Mouse (Mus musculus): ENCODE measurements at regions not wholly inside any gene's neighbourhood (a gene's known extent, or its start where the extent isn't known, plus 50 kb on each side); places are given as distances from the start of the nearest gene placed in this dataset.
"Not testable (repeated sequence)": the region's sequence is repeated elsewhere in the genome, so short reads cannot be mapped to it uniquely, and the experiment has no call there.

DNA sequence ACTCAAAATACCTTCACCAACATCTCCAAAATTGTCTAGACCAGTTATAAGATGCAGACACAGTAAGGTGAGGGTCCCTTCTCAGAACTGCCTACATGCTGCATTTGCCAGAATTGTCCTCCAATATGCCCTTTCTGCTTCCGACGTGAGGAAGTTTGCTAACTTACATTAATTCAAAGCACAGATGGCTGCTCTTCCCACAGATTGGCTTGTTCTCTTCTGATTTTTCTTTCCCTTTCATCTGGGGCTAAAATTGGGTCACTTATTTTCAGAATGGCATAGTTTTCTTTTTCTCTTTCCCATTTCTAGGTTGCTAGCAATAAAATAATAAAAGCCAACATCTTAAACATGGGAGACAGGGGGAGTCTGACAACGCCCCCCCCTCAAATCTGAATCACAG lies 778.8 kb downstream of the Rab28 start:
- intact Hi-C loops (cut with DNase I): no loop called here
- peak in 1 of 2 experiments; percentile 12 for DNase-seq (ENCODE audit: low spot score in 2 of 2)

- intact Hi-C loops (cut with DNase I): no loop called here
Observed at GRCm38 (mm10) chr5:40920920-40921319, 787.0 kb downstream of the Rab28 start.

DNA sequence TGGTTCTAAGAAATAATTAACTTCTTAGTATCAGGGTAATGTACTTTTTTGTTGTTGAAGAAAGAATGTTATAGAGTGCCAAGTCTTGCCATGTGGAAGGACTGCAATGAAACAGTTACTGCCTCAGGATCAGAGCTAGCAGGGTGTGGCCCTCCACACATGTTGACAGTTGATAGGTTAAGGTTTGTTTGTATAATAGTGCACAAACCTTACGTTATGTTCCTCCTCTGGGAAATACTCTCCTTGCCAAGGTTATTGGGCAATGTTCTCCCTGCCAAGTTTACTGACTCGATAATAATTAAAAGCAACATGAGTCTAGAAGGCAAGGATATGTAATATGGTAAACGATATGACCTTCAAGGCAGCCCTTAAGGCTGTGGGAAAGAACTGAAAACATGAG lies 799.2 kb downstream of the Rab28 start:
- intact Hi-C loops (cut with DNase I): no loop called here
- no peak for DNase-seq (ENCODE audit: low spot score in 2 of 2)

More at GRCm38 (mm10) chr5:40920920-40921319, 787.0 kb downstream of the Rab28 start:
- DNase-seq (ENCODE audit: low spot score in 2 of 2): no peak

DNA sequence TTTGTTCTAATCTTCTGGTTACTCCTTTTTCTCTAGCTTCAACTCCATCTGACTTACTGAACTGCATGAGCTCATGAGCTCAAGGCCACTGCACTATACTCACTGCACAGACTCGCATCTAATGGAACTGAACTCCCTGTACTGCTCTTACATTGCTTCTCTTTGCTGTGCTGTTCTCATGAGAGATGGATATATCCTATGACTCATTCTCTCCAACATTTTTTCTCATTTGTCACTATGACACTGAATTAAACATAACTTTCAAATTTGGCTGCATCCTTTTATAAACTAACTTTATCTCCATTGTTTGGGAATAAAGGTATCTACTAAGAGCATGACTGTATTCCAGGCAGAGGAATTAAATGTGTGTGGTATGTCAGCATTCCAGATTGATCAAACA lies 806.2 kb downstream of the Rab28 start:
- intact Hi-C loops (cut with DNase I): no loop called here
- DNase-seq (ENCODE audit: low spot score in 2 of 2): peak in 1 of 2 experiments; percentile 5

DNA sequence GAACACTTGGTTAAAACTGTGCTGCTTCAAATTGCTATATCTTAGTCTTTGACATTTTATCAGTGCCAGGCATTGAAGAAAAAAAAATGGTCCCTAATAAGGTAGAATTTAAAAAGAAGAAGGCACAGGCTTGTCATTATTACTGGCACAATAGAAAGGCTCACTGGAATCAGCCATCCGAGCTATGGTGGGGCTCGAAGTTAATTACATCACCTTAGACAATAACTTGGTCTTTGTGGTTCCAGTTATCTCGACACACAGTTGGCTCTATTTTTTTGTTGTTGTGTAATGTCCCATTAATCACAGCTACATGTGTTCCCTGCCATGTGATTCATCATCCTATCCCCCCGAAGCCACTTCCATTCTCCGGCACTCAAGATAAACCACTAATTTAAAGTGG lies 825.1 kb downstream of the Rab28 start:
- intact Hi-C loops (cut with DNase I): no loop called here
- no peak for DNase-seq (ENCODE audit: low spot score in 2 of 2)

- no peak for DNase-seq (ENCODE audit: low spot score in 2 of 2)
- intact Hi-C loops (cut with DNase I): no loop called here
Observed at GRCm38 (mm10) chr5:40877756-40878155, 830.2 kb downstream of the Rab28 start.

DNA sequence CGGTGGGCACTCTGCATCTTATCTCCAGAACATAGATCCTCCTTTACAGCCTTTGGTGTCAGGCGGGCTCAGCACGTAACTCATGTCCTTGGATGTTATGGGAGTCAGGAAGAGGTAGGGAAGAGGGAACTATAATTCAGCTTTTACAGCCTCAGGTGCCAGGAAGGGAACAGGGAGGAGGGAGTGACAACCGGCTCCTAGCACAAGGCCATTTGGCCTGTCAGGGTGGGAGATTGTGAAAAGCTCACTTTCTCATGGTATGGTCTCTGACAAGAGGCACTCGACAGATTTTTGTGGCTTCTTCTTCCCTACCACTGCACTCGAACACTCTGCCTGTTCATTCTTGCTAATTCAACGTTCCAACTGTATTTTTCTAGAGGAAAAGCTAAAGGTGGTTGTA lies 845.6 kb downstream of the Rab28 start:
- DNase-seq (ENCODE audit: low spot score in 2 of 2); intact Hi-C loops (cut with DNase I): not testable (repeated sequence)

Data from left cerebral cortex, postnatal 36 days (tissue).